ENCODE assay signal across 1 mouse cellular context in genomic region chr10:80265149-80265486, GRCm38 (mm10).
TF ChIP-seq lines count a peak whose summit lies in the region.

No protein-coding gene starts in this region.

TF ChIP-seq in CH12.LX, 34 proteins besides CTCF, POLR2A, EP300 and RAD21:
- no peak for TF ChIP-seq UBTF (IDR thresholded peaks at IDR 0.05; ENCODE audit: low read depth, low read length)
- no peak for TF ChIP-seq KAT2A (IDR thresholded peaks at IDR 0.05; ENCODE audit: insufficient replicate concordance, low read length)
- TF ChIP-seq MYC (IDR thresholded peaks at IDR 0.05; ENCODE audit: low read depth, low read length), result no peak
- no peak for TF ChIP-seq TBP (conservative IDR thresholded peaks at IDR 0.05; ENCODE audit: low read depth, low read length)
- TF ChIP-seq MAZ (IDR thresholded peaks at IDR 0.05; ENCODE audit: low read depth, low read length), result 0 out of 2 replicates have a peak, but pooled peaks have one; percentile 46
- TF ChIP-seq SIN3A (IDR thresholded peaks at IDR 0.05; ENCODE audit: low read length), result peak; percentile 60; the same call in 1 of the 2 replicates
